Mouse (Mus musculus) spleen, adult 2 months (tissue): ENCODE results near the gene H2-T23. TPM values are rescaled to one million over a fixed set of nuclear protein-coding genes. Genes with fewer than 3 reads are reported as not detected.
A peak's percentile ranks its signal among the peaks of the same experiment; 100 is the strongest.
"Not testable (repeated sequence)": the region's sequence is repeated elsewhere in the genome, so short reads cannot be mapped to it uniquely, and the experiment has no call there.

Experiments used
- DNase-seq, 2 experiments: peaks; one replicate each; pipeline versions ENCODE4 v3.0.0 to v3.0.0-alpha.2; 2012 to 2021; ENCODE audit warnings: low spot score in 2 of 2, low read depth in 1 of 2
- H3K27ac ChIP-seq: fragments of 200-500 bp; 2 replicates; pipeline ENCODE4 v1.5.1; 2012; ENCODE audit warnings: low read length, inconsistent platforms; ENCODE audit not compliant: insufficient read depth
- H3K27me3 ChIP-seq: fragments of 200-500 bp; 2 replicates; pipeline ENCODE4 v1.6.1; 2012; ENCODE audit warnings: mild to moderate bottlenecking, moderate library complexity, low read length, inconsistent platforms; ENCODE audit not compliant: control insufficient read depth, insufficient read depth
- H3K36me3 ChIP-seq: fragments of 200-500 bp; 2 replicates; pipeline ENCODE4 v1.6.1; 2012; ENCODE audit warnings: mild to moderate bottlenecking, low read length, inconsistent platforms; ENCODE audit not compliant: control insufficient read depth, insufficient read depth
- H3K4me1 ChIP-seq: fragments of 200-500 bp; 2 replicates; pipeline ENCODE4 v1.6.1; 2011; ENCODE audit warnings: inconsistent platforms; ENCODE audit not compliant: control insufficient read depth, insufficient read depth, insufficient read length
- H3K4me3 ChIP-seq: fragments of 200-500 bp; 2 replicates; pipeline ENCODE4 v1.5.1; 2011; ENCODE audit warnings: mild to moderate bottlenecking, inconsistent platforms; ENCODE audit not compliant: insufficient read depth, insufficient read length; ENCODE audit errors: extremely low read depth
- CTCF ChIP-seq: fragments of 200-500 bp; IDR thresholded peaks from 2 replicates; pipeline ENCODE4 v1.5.1; 2011; ENCODE audit warnings: mild to moderate bottlenecking, inconsistent platforms; ENCODE audit not compliant: insufficient read depth, insufficient read length, insufficient replicate concordance; ENCODE audit errors: extremely low read depth
- POLR2A ChIP-seq: fragments of 200-500 bp; IDR thresholded peaks from 2 replicates; pipeline ENCODE4 v1.6.1; 2011; ENCODE audit warnings: low read depth, low read length, inconsistent platforms
- WGBS: fragments of 180-500 bp; shearing (Covaris S2); methylation state at CpG from one replicate; pipeline ENCODE4 v1.1.7; 2018; 5-methylcytosine and 5-hydroxymethylcytosine counted together
- polyA plus RNA-seq: library from polyadenylated mRNA; depleted of rRNA; stranded (reverse); fragments of >200 nt; gene quantifications from 2 replicates; pipeline ENCODE4 v1.2.3, GENCODE M21; 2012; rRNA removed

H2-T23 gene
- polyA plus RNA-seq, result 344 and 382 TPM in 2 replicates

DNA sequence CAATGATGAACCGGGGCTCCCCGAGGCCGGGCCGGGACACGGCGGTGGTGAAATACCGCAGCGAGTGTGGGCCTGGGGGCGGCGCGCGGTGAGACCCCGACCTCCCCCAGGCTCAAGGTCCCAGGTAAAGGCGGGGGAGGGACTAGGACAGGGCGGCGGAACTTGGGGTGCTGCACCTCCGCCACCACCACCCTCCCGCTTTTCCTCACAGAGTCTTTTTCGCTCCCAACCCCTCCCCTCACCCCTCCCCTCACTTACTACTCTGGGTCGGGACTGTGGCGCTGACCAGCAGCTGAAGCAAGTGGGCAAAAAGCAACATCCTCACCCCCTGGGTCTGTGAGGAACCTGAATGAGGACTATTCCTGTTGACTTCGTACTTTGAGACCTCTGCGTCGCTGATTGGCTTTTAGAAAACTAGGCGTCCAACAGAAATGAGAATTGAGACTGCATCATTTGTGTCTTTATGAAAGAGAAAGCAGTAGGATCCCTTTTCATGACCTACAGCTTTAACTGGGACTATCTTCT, at the start of gene H2-T23:
TSS of gene H2-T23 (minus strand) at position 505 of the 525 bp plus-strand sequence.
- WGBS, result under 1% methylated on average over 25 of the region's 25 CpGs
- Histone ChIP-seq H3K27ac (peak within 1 kb of the TSS; percentile 96), H3K36me3 (peaks cover 12% of the 10 kb centered on the region), H3K4me1 (peaks cover 12% of the 10 kb centered on the region; the same call in 1 of the 2 replicates), H3K4me3 (peak within 1 kb of the TSS; percentile 94)
- H3K27me3 ChIP-seq, result not testable (repeated sequence)
- TF ChIP-seq POLR2A, result peak; percentile 91
- peak; percentile 73 to 76 for DNase-seq

DNA sequence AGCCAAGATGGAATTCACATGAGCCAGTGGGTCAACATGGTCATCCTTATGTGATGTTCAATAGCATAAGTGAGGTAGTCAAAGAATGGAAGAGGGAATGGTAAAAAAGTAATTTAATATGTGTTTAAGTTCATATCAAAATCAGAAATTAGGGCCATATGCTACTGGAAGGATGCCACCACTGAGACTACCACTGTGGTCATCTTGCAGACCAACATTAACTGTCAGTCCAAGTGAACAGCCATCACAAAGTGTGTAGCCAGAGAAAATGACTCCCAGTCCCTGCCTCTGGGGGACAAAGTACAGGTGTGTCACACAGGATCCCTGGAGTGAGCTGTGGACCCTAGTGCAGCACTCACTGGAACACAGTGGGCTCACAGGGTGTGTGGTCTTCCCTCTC, 49.2 kb upstream of the H2-T23 start:
- not testable (repeated sequence) for H3K27me3 ChIP-seq, H3K27ac ChIP-seq, H3K36me3 ChIP-seq, H3K4me3 ChIP-seq, DNase-seq, H3K4me1 ChIP-seq

DNA sequence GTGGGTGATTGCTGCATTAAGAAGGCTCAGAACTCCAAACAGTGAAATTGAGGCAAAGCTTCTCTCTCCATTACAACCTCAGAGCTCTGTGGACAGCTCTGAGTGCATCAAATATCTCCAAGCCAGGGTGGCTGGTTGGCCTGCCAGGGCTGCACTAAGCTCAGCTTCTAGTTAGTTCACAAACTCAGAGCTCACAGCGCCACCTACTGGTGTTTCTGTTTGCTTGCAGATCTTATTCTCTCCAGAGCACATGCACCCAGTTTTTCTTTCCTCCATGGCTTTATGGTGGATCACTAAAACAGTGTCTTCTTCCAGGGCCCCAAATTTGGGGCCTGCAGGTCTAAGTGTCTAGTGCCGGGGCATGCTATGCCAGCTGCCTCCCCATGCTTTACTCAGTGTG, 28.2 kb upstream of the H2-T23 start:
- H3K36me3 ChIP-seq, result no peaks in the 10 kb centered on the region
- no peak overlapping the region for H3K4me3 ChIP-seq
- no peaks in the 10 kb centered on the region for H3K4me1 ChIP-seq
- TF ChIP-seq POLR2A (no peak), CTCF (peak; percentile 70; the same call in 1 of the 2 replicates)
- H3K27ac ChIP-seq, result no peak overlapping the region
- no peaks in the 10 kb centered on the region for H3K27me3 ChIP-seq
- 17% methylated on average over 2 of the region's 2 CpGs for WGBS
- DNase-seq, result peak; percentile 69 to 86

DNA sequence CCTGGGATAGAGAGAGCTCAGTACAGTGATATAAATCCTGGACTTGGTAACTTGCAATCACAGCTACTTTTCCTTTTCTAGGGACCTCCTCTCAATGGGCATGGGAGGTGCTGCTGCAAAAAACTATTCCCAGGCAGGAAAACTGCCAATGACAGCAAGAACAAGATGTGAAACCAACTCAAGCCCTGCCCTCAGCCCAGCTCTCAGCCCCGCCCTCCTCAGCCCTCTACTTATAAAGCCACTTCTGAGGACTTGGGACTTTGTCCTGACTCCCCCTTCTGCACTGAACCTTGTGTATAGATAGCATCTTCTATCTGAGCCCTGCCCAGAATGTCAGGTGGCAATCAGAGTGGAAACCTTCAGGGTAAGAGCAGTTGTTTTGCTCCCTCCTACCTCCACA, 25.7 kb upstream of the H2-T23 start, which contains the start of gene Gm11127:
TSS of gene Gm11127 (minus strand) at position 10 of the 400 bp plus-strand sequence.
- not testable (repeated sequence) for DNase-seq, H3K4me1 ChIP-seq, H3K36me3 ChIP-seq, H3K27ac ChIP-seq, H3K4me3 ChIP-seq, H3K27me3 ChIP-seq
- WGBS, result 67% methylated on average over 1 of the region's 1 CpGs

- H3K4me1 ChIP-seq, H3K27ac ChIP-seq, DNase-seq, H3K4me3 ChIP-seq, H3K36me3 ChIP-seq, H3K27me3 ChIP-seq: not testable (repeated sequence)
- 92% methylated on average over 25 of the region's 25 CpGs for WGBS
These were observed 25.3 kb upstream of the H2-T23 start for GRCm38 (mm10) chr17:36057927-36058326.

- Histone ChIP-seq H3K4me1 (peaks cover 9% of the 10 kb centered on the region; the same call in 1 of the 2 replicates), H3K27me3 (no peaks in the 10 kb centered on the region), H3K27ac (peak overlapping the region; percentile 95), H3K36me3 (peaks cover 2% of the 10 kb centered on the region), H3K4me3 (peak overlapping the region; percentile 88)
- TF ChIP-seq POLR2A (no peak), CTCF (no peak)
- DNase-seq, result no peak
- WGBS, result 27% methylated on average over 3 of the region's 3 CpGs
These were observed 10.6 kb upstream of the H2-T23 start for GRCm38 (mm10) chr17:36043286-36043685.

DNA sequence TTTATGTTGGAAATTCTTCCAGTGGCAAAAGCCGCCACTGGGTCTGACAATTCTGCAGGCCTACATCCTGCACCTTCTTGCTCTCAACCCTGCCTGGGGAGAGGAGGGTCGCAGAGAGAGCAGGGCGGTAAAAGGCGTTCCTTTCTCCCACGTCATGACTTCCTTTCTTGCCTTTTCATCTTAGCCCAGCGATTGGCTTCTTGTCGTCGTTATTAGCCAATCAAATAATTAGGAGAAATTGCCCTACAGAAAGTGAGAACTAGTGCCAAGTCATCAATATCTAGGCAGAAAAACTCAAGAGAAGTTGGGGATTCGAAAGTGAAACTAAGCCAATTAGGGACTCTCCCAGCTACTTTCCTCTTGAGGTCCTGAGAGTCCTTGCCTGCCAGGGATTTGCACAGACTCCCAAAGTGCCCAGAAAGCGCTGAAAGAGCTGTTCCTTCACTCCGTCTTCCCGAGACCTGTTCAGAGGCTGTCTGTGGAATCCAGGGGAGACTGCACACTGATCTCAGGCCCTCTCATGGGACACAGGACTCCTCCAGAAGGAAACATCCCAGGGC, 10.0 kb upstream of the H2-T23 start, which contains the start of the genes H2-T22 and Gm6034:
TSS of gene H2-T22 (minus strand) at position 138 of the 560 bp plus-strand sequence.
TSS of gene Gm6034 (plus strand) at position 352 of the 560 bp plus-strand sequence.
- under 1% methylated on average over 12 of the region's 12 CpGs for WGBS
- peak within 1 kb of the TSS; percentile 88 for H3K4me3 ChIP-seq
- peak; percentile 75 to 95 for DNase-seq
- H3K27me3 ChIP-seq, H3K36me3 ChIP-seq, H3K4me1 ChIP-seq: not testable (repeated sequence)
- H3K27ac ChIP-seq, result peak within 1 kb of the TSS; percentile 95
- TF ChIP-seq POLR2A, result peak; percentile 96

DNA sequence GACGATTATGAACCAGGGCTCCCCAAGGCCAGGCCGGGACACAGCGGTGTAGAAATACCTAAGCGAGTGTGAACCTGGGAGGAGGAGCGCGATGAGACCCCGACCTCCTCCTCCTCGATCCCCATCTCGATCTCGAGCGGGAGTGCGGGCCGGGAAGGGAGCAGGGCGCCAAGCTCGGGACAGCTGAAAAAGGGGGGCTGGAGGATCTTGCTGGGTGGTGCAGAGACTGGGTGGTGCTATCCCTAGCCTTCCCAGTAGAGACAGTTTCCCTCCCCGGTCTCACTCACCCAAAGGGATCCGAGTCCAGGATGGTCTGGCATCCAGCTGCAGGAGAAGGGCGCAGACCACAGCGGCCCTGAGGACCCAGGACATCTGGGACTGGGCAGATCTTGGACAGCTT, 9.4 kb upstream of the H2-T23 start:
- H3K27ac ChIP-seq, result 0 out of 2 replicates have a peak overlapping the region, but pooled peaks have one; percentile 17
- H3K27me3 ChIP-seq, result not testable (repeated sequence)
- WGBS, result 3% methylated on average over 19 of the region's 19 CpGs

DNA sequence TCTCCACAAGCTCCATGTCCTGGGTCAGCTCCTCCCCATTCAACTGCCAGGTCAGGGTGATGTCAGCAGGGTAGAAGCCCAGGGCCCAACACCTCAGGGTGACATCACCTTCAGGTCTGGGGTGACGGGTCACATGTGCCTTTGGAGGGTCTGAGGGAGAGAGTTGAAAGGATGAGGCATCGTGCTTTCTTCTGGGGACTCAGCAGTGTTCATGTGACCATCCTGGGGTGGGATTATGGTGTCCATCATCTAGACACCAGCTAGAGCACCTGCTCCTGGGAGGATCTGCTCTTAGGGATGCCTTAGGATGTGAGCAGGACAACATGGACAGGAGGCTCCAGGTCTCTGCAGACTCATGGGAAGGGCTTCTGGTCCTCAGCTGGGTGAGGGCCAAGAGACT, 7.9 kb upstream of the H2-T23 start:
- not testable (repeated sequence) for H3K27ac ChIP-seq, H3K4me1 ChIP-seq, H3K36me3 ChIP-seq, H3K27me3 ChIP-seq, H3K4me3 ChIP-seq, DNase-seq
- 90% methylated on average over 2 of the region's 2 CpGs for WGBS

More for the DNA sequence above, 9.4 kb upstream of the H2-T23 start:
- not testable (repeated sequence) for DNase-seq, H3K36me3 ChIP-seq, H3K4me1 ChIP-seq
- H3K4me3 ChIP-seq, result peak overlapping the region; percentile 60

DNA sequence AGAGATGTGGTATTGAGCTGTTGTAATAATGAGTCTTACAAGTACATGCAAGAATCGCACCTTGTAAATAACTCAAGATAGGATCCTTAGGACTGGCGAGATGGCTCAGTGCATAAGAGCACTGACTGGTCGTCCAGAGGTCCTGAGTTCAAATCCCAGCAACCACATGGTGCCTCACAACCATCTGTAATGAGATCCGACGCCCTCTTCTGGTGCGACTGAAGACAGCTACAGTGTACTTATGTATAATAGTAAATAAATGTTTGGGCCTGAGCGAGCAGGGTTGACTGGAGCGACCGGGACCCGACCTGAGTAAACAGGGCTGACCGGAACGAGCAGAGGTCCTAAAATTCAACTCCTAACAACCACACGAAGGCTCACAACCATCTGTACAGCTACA, 3.5 kb upstream of the H2-T23 start:
- H3K36me3 ChIP-seq, H3K4me3 ChIP-seq, H3K27me3 ChIP-seq, H3K27ac ChIP-seq, DNase-seq, H3K4me1 ChIP-seq: not testable (repeated sequence)
- 92% methylated on average over 13 of the region's 13 CpGs for WGBS
